Mouse (Mus musculus) left cerebral cortex, adult 2 months (tissue): ENCODE results near the gene Cdkal1. TPM values are rescaled to one million over a fixed set of nuclear protein-coding genes. Genes with fewer than 3 reads are reported as not detected.
A peak's percentile ranks its signal among the peaks of the same experiment; 100 is the strongest.

Experiments used
- DNase-seq, 2 experiments: peaks; one replicate each; pipeline ENCODE4 v3.0.0; 2021 to 2022; ENCODE audit warnings: low spot score in 2 of 2, mixed read lengths in 1 of 2; ENCODE audit errors: extremely low spot score in 1 of 2
- H3K27ac ChIP-seq: fragments of 200-600 bp; 2 replicates; pipeline ENCODE4 v1.8.1; 2022
- H3K4me3 ChIP-seq: fragments of 200-600 bp; 2 replicates; pipeline ENCODE4 v1.8.1; 2022
- CTCF ChIP-seq: fragments of 200-600 bp; IDR thresholded peaks from 2 replicates; pipeline ENCODE4 v1.8.1; 2022; ENCODE audit warnings: antibody characterized with exemption, mild to moderate bottlenecking, moderate library complexity
- intact Hi-C: fragments of 180-260 bp; cut with DNase I; formaldehyde crosslinking; loops from one replicate; pipeline ENCODE4 v1.15.1; 2025
- total RNA-seq, 2 experiments: library from RNA; stranded (reverse); gene quantifications; 2 replicates each; pipeline ENCODE4 v1.2.3; 2021

The Cdkal1 gene
- total RNA-seq, 2 experiments from 2014 or later, result 23.2 to 23.8 TPM

DNA sequence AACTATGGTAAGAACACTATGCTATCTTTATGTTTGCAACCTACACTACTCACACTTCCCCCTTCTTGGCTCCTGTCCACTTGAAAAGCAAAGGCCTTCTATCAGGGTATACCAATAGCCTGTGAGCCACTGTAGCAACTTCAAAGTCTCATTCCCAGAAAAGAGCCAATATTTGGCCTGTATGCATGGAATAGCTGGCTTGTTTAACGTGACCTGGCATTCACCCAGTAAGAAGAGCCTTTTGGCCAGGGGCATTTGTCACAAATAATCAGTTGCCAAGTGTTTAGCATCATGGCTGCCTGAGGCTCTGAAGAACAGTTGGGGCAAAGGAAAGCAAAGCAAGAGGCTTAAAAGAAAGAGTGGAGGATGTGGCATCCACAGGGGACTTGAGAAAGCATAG lies 317.6 kb downstream of the Cdkal1 start:
- TF ChIP-seq CTCF, result no peak
- intact Hi-C loops, result no loop called here
- Histone ChIP-seq H3K4me3 (no peak overlapping the region), H3K27ac (no peak overlapping the region)
- DNase-seq, result no peak

DNA sequence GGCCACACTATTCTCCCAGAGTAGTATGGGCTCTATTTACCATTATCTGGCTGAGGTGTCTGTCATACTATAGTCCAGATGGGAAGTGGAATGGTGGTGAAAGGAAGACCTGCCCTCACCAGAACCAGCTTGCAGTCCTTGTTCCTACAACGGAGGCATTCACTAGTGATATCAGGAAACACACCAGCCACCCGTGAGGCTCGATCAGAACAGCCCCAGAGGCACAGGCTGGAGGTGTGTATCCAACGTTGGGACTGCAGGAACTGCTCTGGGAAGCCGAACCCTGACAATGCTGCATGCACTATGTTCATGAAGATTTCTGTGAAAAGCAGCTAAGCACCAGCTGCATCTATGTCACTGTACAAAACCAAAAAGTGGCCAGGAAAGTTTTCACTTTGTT lies 321.9 kb downstream of the Cdkal1 start:
- no peak for DNase-seq
- TF ChIP-seq CTCF, result no peak
- intact Hi-C loops, result no loop called here
- no peak overlapping the region for H3K4me3 ChIP-seq
- H3K27ac ChIP-seq, result no peak overlapping the region

DNA sequence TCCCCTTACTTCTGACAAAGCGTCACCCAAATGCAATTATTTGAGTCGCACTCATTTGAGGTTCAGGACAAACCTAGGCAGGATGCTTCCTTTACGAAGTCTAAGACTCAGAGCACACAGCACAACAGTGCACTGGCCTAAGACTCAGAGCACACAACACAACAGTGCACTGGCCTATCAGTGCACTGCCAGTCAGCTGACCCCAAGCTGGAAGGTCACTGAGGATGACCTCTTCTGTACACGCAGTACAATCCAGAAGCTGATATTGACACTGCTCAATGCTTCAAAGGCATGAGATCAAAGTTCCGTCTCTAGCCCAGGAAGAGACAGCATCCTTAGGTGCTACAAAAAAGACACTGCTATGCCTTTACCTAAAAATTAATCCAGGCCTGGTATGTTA lies 327.1 kb downstream of the Cdkal1 start:
- no peak overlapping the region for H3K27ac ChIP-seq
- TF ChIP-seq CTCF, result no peak

DNA sequence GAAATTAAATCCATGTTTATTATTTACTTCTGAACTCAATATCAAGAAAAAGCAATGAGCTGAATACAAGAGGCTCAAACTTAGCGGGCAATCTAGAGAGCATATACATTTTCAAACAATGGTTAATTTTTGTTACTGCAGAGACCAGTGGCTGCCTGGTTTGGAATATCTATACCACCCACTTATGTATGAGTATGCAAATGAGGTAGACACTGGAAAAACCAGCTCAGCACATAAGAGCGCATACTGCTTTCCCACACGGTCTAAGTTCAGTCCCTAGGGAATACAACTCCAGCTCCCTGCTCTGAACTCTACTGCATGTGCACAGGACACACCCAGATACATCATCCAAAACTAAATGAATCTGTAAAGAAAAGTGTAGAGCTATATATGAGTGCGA lies 334.2 kb downstream of the Cdkal1 start:
- no peak for DNase-seq
- H3K27ac ChIP-seq, result no peak overlapping the region
- TF ChIP-seq CTCF, result no peak
- H3K4me3 ChIP-seq, result no peak overlapping the region
- intact Hi-C loops, result no loop called here

More for the DNA sequence above, 327.1 kb downstream of the Cdkal1 start:
- DNase-seq, result no peak
- H3K4me3 ChIP-seq, result no peak overlapping the region
- intact Hi-C loops, result no loop called here

DNA sequence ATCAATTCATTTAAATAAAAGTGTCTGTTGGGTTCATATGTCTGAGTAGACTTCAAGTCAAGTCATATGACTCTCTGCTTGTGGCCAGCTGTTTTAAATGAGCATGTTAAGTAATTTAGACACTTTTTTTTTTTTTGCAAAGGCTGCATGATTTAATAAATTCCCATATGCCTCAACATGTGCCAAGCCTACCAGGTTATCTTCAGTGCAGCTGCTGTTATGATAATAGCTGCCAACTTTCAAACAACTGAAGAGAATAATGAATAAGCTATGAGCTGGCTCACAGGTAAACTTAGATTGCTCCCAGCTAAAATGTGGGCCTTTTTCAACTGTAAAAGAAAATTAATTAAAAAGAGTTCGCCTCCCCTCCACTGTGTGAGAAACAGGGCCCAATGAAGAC lies 341.4 kb downstream of the Cdkal1 start:
- no peak for TF ChIP-seq CTCF
- no peak for DNase-seq
- Histone ChIP-seq H3K4me3 (no peak overlapping the region), H3K27ac (no peak overlapping the region)
- intact Hi-C loops, result no loop called here

DNA sequence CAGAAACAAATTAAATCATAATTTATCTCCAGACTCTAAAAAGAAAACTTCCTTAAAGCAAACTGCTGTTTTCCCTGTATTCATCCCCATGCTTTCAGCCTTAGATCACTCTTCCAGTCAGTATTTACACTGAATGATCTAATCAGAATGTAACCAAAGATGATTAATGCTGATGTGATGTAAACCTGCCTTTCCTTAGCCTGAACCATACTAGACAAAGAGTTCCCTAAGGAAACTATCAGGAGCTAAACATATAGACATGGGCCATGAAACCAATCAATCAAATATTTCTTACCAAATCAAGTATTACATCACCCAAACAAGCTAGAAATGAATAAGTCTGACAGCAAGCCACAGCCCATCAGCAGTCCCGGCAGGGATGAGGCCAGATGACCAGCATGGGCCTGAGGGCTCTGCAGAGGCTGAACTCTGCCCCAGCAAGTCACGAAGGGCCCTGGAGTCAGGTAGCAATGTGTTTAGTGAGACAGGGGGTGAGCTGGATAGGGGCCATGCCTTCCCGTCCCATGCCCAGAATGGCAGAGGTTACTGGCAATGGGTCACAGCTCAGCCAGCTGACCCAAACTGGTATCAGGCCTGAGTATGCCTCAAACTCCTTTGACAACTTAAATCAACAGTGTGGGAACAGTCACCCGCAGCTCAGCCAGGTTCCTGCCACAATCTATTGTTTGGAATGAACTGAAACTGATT lies 350.5 kb downstream of the Cdkal1 start:
- no peak for TF ChIP-seq CTCF
- intact Hi-C loops, result loop anchor here (5.0 kb wide), 1 partner anchor 47 kb away; no protein-coding TSS in a partner anchor
- no peak overlapping the region for H3K4me3 ChIP-seq
- H3K27ac ChIP-seq, result no peak overlapping the region
- no peak for DNase-seq

DNA sequence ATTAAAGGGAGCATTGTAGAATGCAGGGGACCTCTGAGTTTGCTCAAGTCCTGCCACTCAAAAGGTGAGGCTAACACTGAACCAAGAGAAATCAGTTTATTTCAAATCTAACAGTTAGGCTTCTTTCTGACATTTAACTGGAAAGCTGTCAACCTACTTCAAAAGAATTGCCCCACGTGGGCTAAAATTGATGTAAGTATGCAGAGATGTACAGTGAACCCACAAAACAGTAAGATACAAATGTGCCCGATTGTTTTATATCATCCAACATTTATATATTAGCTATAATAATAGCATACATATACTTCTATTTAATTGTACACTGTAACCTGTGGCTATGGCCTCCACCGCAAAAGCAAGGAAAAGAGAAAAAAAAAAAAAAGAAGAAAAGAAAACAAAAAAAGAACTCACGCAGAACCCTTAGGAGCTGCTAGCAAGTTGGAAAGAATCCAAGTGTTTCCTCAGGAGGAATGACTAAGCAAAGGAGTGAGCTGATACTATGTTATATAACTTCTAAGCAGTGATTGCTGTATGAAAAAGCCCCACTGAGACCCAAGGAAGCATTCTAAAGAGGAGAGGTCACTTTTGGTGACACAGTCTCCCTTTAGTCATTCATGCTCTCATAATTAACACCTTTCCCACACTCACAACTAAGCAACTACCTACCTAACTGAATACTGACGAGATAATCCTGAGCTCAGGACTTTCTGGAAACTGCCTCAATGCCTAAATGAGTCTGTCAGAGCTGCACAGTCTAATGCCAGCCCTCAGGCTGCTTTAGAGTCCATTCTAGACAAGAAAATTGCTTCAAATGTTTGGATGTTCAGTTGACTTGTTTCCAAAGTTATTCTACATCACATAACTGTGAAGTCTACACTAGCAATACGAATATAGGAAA lies 352.1 kb downstream of the Cdkal1 start:
- H3K27ac ChIP-seq, result peak overlapping the region; percentile 79
- DNase-seq, result no peak
- intact Hi-C loops, result loop anchor here (5.0 kb wide), 1 partner anchor 49 kb away; no protein-coding TSS in a partner anchor

DNA sequence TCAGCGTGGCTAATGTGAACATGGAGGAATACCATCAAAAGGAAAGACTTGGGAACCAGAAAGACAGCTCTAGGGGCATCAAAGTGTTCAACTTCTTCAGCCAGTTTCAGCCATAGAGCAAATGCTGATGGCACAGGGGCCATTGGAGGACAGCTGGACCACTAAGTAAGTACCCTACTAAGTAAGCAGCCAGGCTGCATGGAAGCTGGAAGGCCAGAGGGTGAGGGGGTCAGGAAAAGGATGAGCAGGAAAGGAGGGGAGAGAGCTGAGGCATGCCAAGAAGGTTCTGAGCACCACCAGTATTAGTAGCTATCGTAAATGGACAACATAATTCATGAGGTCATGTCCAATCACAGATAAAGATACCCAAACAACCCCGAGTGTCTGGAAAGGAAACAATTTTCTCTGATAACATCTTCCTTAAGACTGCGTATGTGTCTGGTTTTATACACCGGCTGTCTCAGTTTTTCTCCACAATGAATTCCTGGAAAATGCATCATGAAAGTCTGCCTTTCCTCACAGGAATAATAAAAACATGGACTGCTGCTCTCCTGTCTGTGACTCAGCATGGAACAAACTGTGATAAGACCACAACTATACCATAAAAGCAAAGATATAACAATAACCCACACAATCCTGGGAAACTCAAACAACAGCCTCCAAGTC lies 352.9 kb downstream of the Cdkal1 start:
- intact Hi-C loops, result loop anchor here (5.0 kb wide), 1 partner anchor 50 kb away; no protein-coding TSS in a partner anchor
- Histone ChIP-seq H3K27ac (peak overlapping the region; percentile 24; the same call in 1 of the 2 replicates), H3K4me3 (no peak overlapping the region)
- no peak for TF ChIP-seq CTCF
- no peak for DNase-seq

More for the DNA sequence above, 352.1 kb downstream of the Cdkal1 start:
- H3K4me3 ChIP-seq, result no peak overlapping the region
- no peak for TF ChIP-seq CTCF

DNA sequence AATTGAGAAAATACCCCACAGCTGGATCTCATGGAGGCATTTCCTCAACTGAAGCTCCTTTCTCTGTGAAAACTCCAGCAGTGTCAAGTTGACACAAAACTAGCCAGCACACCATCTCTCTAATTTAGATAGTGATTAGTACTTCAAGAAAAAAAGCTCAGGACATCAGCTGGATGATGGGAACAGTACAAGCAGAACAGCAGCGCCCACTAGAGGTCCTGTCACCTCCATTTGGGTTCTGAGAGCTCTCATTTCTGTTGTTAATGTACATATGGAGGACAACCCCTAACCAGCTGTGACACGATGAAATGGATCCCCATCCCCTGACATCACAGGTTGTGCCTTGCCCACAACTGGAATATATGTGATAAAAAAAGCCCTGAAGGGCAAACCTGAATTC lies 354.3 kb downstream of the Cdkal1 start:
- no peak overlapping the region for H3K27ac ChIP-seq
- TF ChIP-seq CTCF, result no peak
- DNase-seq, result no peak
- H3K4me3 ChIP-seq, result no peak overlapping the region
- intact Hi-C loops, result loop anchor here (5.0 kb wide), 1 partner anchor 51 kb away; no protein-coding TSS in a partner anchor

DNA sequence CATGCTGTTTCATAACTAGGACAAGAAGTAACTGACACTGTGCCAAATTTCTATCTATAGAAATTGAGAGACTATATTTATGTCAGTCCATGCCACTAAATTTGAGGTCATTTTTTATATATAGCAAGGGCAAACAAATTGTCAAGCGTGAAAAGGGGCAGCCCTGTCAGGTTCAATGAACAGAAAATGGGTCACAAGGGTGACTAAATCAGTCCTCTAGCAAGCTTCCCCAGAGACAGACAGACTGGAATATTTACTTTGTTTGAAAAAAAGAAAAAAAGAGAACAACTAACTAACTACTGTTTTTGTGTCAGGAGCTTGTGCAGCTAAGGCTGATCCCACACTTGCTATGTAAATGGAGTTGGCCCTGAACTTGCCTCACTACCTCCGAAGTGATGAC lies 355.7 kb downstream of the Cdkal1 start:
- Histone ChIP-seq H3K4me3 (no peak overlapping the region), H3K27ac (no peak overlapping the region)
- no peak for TF ChIP-seq CTCF
- DNase-seq, result no peak
- intact Hi-C loops, result loop anchor here (5.0 kb wide), 1 partner anchor 53 kb away; no protein-coding TSS in a partner anchor

DNA sequence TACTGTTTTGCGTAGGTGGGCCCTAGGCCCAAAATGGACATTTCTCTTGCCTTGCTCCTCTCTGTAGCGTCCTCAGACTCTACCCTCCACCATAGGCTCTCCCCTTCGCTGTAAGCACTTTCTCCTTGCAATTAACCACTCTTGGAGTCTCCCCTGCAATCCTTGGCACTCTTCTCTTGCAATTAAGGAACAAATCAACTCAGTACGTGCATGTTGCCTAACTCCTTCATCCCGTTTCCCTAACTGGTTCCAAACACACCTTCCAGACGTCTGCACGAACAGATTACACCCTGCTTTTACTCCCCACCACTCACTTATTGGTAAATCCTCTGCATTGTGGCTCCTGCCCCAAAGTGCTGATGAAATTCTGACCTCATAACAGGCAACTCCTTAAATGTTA lies 358.2 kb downstream of the Cdkal1 start:
- no peak for TF ChIP-seq CTCF
- intact Hi-C loops, result no loop called here
- no peak overlapping the region for H3K27ac ChIP-seq
- no peak for DNase-seq
- H3K4me3 ChIP-seq, result no peak overlapping the region

DNA sequence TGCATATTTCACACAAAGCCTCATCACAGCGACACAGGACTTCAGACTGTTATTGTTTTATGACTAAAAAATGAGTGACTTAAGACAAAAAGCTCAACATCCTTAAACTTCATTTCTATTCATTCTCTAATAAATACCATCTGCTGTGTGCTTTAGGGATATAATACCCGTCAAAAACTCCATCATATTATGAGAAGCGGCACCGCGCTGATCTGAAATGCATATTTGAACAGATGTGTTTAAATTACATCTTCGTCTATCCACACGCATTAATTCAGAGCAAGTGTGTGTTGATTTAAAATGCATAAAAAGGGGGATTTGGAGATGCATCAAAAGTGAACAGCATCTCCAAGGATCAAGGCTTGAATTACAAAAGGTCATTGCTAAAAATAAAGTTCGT lies 365.1 kb downstream of the Cdkal1 start:
- Histone ChIP-seq H3K4me3 (no peak overlapping the region), H3K27ac (no peak overlapping the region)
- TF ChIP-seq CTCF, result no peak
- DNase-seq, result no peak
- intact Hi-C loops, result no loop called here
